10 mouse cellular contexts compared by ENCODE assay signal in genomic region chr2:119853811-119854210, GRCm38 (mm10).
"Had no signal": no experiment of that assay in that cellular context is flagged by ENCODE, and none has a peak within 500 bp of the region (broad histone marks: within the 10 kb centered on the region; RNA-seq: fewer than 3 reads in every experiment).

No protein-coding gene starts in this region.

- DNase-seq: lung, adult 18-20 months; lung, embryonic 14.5 days; lung, postnatal 10 days; lung, postnatal 4 days; midbrain, embryonic 14.5 days; retina, postnatal 1 day; spleen, adult 18-20 months; thymus, adult 18-20 months; thymus, postnatal 14 days; thymus, postnatal 36 days had no signal
